Comparison of ENCODE assay signal across 8 mouse cellular contexts in the genomic region with DNA sequence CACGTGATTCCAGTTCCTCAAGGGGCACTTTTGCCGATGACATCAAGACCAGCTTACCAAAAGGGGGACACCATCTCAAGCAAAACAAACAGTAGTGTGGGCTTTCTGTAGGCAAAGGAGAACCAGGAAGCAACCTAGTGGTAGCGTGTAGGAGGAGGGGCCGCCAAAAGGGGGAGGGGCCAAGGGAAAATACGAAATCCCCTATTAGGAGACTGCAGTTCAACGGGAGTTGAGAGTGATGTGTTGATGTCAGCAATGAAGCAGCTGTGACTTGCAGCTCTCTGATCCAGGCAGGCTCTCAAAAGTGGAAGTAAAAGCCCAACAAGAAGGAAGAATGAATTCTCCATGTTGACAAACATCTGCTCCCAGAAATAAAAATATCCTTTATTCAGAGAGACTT. TPM values are rescaled to one million over a fixed set of nuclear protein-coding genes. Genes with fewer than 3 reads are reported as not detected.
DNase-seq lines count a peak whose midpoint lies in the region; ATAC-seq lines count a peak whose summit lies in the region.

No protein-coding gene starts in this region.

- H3K4me1 ChIP-seq in kidney, embryonic 15.5 days: peaks cover 4% of the 10 kb centered on the region
- 0 out of 2 replicates have a peak, but pooled peaks cover 3% of the 10 kb centered on the region for H3K4me1 ChIP-seq in kidney, embryonic 14.5 days (ENCODE audit: control insufficient read depth, insufficient read depth, low read length)
- peaks cover 11% of the 10 kb centered on the region for H3K4me1 ChIP-seq in liver, embryonic 11.5 days (replicated peaks; ENCODE audit: control insufficient read depth, insufficient read depth, low read length)

- no peak overlapping the region for H3K27ac ChIP-seq in kidney, embryonic 15.5 days
- no peak overlapping the region for H3K27ac ChIP-seq in kidney, embryonic 14.5 days (ENCODE audit: low read depth, low read length)
- peak overlapping the region; percentile 76; the same call in 1 of the 2 replicates for H3K27ac ChIP-seq in liver, embryonic 11.5 days (ENCODE audit: low read depth, low read length)

- no peaks in the 10 kb centered on the region for H3K27me3 ChIP-seq in kidney, embryonic 15.5 days
- H3K27me3 ChIP-seq in kidney, embryonic 14.5 days (ENCODE audit: control insufficient read depth, insufficient read depth, low read length): no peaks in the 10 kb centered on the region
- no peaks in the 10 kb centered on the region for H3K27me3 ChIP-seq in liver, embryonic 11.5 days (replicated peaks; ENCODE audit: control insufficient read depth, insufficient read depth, low read length)

- peak overlapping the region; percentile 32; the same call in 1 of the 2 replicates for H3K4me2 ChIP-seq in kidney, embryonic 15.5 days
- no peak overlapping the region for H3K4me2 ChIP-seq in kidney, embryonic 14.5 days (replicated peaks; ENCODE audit: low read depth, low read length)
- H3K4me2 ChIP-seq in liver, embryonic 11.5 days: peak overlapping the region; percentile 59

- 35% methylated on average over 6 of the region's 6 CpGs for WGBS in kidney, embryonic 15.5 days
- 38% methylated on average over 6 of the region's 6 CpGs for WGBS in kidney, embryonic 14.5 days
- WGBS in liver, embryonic 11.5 days: 23% methylated on average over 6 of the region's 6 CpGs

- 0 out of 2 replicates have a peak overlapping the region, but pooled peaks have one; percentile 4 for H3K4me3 ChIP-seq in kidney, embryonic 15.5 days (replicated peaks)
- H3K4me3 ChIP-seq in kidney, embryonic 14.5 days (ENCODE audit: low read length): no peak overlapping the region
- H3K4me3 ChIP-seq in liver, embryonic 11.5 days (ENCODE audit: low read depth, low read length): peak overlapping the region; percentile 28

- no peak for ATAC-seq in kidney, embryonic 15.5 days (replicated peaks; ENCODE audit: low FRiP score)
- no peak for ATAC-seq in kidney, embryonic 14.5 days (ENCODE audit: low FRiP score, low TSS enrichment)
- ATAC-seq in liver, embryonic 11.5 days (replicated peaks; ENCODE audit: low FRiP score): peak; percentile 68; the same call in 1 of the 2 replicates

- H3K9me3 ChIP-seq in kidney, embryonic 15.5 days (replicated peaks): no peaks in the 10 kb centered on the region
- no peaks in the 10 kb centered on the region for H3K9me3 ChIP-seq in kidney, embryonic 14.5 days (ENCODE audit: control insufficient read depth, low read length)
- peaks cover 6% of the 10 kb centered on the region; the same call in 1 of the 2 replicates for H3K9me3 ChIP-seq in liver, embryonic 11.5 days (ENCODE audit: control insufficient read depth, low read length)

- peak; percentile 44 to 52 for DNase-seq in heart, adult 9 months (ENCODE audit: low spot score in 2 of 2)
- DNase-seq in liver, embryonic 11.5 days (ENCODE audit: low spot score): no peak
- DNase-seq in skeletal muscle tissue, adult 2 months (ENCODE audit: low read depth, low spot score): peak; percentile 35
- DNase-seq in embryo, embryonic 10.5 days (ENCODE audit: low spot score): no peak
- no peak for DNase-seq in adrenal gland, adult 8-10 months
- DNase-seq in ovary, postnatal 14 days (ENCODE audit: low spot score): no peak

- H3K9ac ChIP-seq in kidney, embryonic 15.5 days: no peak overlapping the region
- H3K9ac ChIP-seq in kidney, embryonic 14.5 days (ENCODE audit: low read depth, low read length): no peak overlapping the region
- H3K9ac ChIP-seq in liver, embryonic 11.5 days (ENCODE audit: low read depth, low read length): peak overlapping the region; percentile 50

- no peaks in the 10 kb centered on the region for H3K36me3 ChIP-seq in kidney, embryonic 15.5 days
- no peaks in the 10 kb centered on the region for H3K36me3 ChIP-seq in kidney, embryonic 14.5 days (ENCODE audit: control insufficient read depth, insufficient read depth, low read length)
- H3K36me3 ChIP-seq in liver, embryonic 11.5 days (ENCODE audit: control insufficient read depth, insufficient read depth, low read length): no peaks in the 10 kb centered on the region

RNA-seq across cellular contexts. Expression of gene Cxcr5, which starts 17.7 kb away (rescaled TPM):
- polyA plus RNA-seq in kidney, embryonic 15.5 days (2015; fragmentation: Nextera tagmentation; extraction: Ambion mirVana): not detected in 2 replicates
- not detected in 2 replicates for polyA plus RNA-seq in kidney, embryonic 14.5 days (2014; fragmentation: Nextera tagmentation; extraction: Ambion mirVana)
- polyA plus RNA-seq in liver, embryonic 11.5 days (2014; fragmentation: Nextera tagmentation; extraction: Ambion mirVana): 0.47 TPM in 1 of 2 replicates, not detected in the other
- total RNA-seq in adrenal gland, adult 8-10 months (2022): under 1 TPM; 0.13 to 0.32 (median 0.18) TPM

RNA-seq across cellular contexts. Expression of gene Ddx6, which starts 25.3 kb away (rescaled TPM):
- polyA plus RNA-seq in kidney, embryonic 15.5 days (2015; fragmentation: Nextera tagmentation; extraction: Ambion mirVana): 16.7 and 17.9 TPM in 2 replicates
- 28.2 and 29.1 TPM in 2 replicates for polyA plus RNA-seq in kidney, embryonic 14.5 days (2014; fragmentation: Nextera tagmentation; extraction: Ambion mirVana)
- polyA plus RNA-seq in liver, embryonic 11.5 days (2014; fragmentation: Nextera tagmentation; extraction: Ambion mirVana): 8.4 and 10.2 TPM in 2 replicates
- 100 to 1,000 TPM; 142 to 160 (median 152) TPM for total RNA-seq in adrenal gland, adult 8-10 months (2022)

Comparison
In these comparisons a context has a peak if more than half of its experiments do, and no peak if none do; other contexts are left out.
1. DNase-seq: peak in heart, adult 9 months (2 of 2) and skeletal muscle tissue, adult 2 months (single experiment); none in liver, embryonic 11.5 days (single experiment), embryo, embryonic 10.5 days (single experiment), adrenal gland, adult 8-10 months (single experiment) and ovary, postnatal 14 days (single experiment).